Mouse (Mus musculus) liver, postnatal 0 days (tissue): ENCODE results near the gene Sacm1l.

Experiments
- CTCF ChIP-seq: sonication (generic); IDR thresholded peaks from 2 replicates; pipeline ENCODE4 v1.5.1; 2016; ENCODE audit warnings: antibody characterized with exemption, low read depth
- EP300 ChIP-seq: IDR thresholded peaks from 2 replicates; pipeline ENCODE4 v1.6.1; 2016; ENCODE audit warnings: antibody characterized with exemption, low read depth, mild to moderate bottlenecking

GRCm38 (mm10) chr9:123526502-123526901 lies 3.1 kb upstream of the Sacm1l start:
- TF ChIP-seq CTCF, result no peak
- TF ChIP-seq EP300, result no peak
